Mouse (Mus musculus) hindbrain, embryonic 10.5 days (tissue): ENCODE measurements around the gene Syncrip. TPM values are rescaled to one million over a fixed set of nuclear protein-coding genes. Genes with fewer than 3 reads are reported as not detected.

Source experiments
- DNase-seq: peaks from one replicate; pipeline ENCODE4 v3.0.0-alpha.2; 2017; ENCODE audit warnings: low spot score
- H3K27ac ChIP-seq: fragments of 300-500 bp; sonication (generic); 2 replicates; pipeline ENCODE4 v1.5.1; 2016; ENCODE audit warnings: mild to moderate bottlenecking, moderate library complexity
- H3K27me3 ChIP-seq: fragments of 300-500 bp; sonication (generic); 2 replicates; pipeline ENCODE4 v1.6.1; 2016; ENCODE audit warnings: mild to moderate bottlenecking; ENCODE audit not compliant: poor library complexity, insufficient read depth, severe bottlenecking
- H3K36me3 ChIP-seq: fragments of 300-500 bp; sonication (generic); 2 replicates; pipeline ENCODE4 v1.6.1; 2016; ENCODE audit warnings: mild to moderate bottlenecking, moderate library complexity
- H3K4me1 ChIP-seq: fragments of 300-500 bp; sonication (generic); replicated peaks from 2 replicates; pipeline ENCODE4 v1.6.1; 2016; ENCODE audit warnings: mild to moderate bottlenecking
- H3K4me3 ChIP-seq: fragments of 300-500 bp; sonication (generic); 2 replicates; pipeline ENCODE4 v1.5.1; 2016; ENCODE audit warnings: mild to moderate bottlenecking, moderate library complexity
- H3K9me3 ChIP-seq: fragments of 300-500 bp; sonication (generic); 2 replicates; pipeline ENCODE4 v1.6.1; 2016; ENCODE audit warnings: mild to moderate bottlenecking, moderate library complexity
- WGBS: fragments of 180-500 bp; shearing (Covaris S2); methylation state at CpG from one replicate; pipeline ENCODE4 v1.1.7; 2016; 5-methylcytosine and 5-hydroxymethylcytosine counted together
- polyA plus RNA-seq: library from polyadenylated mRNA; unstranded; fragments of >200 nt; fragmentation: Nextera tagmentation; extraction: Ambion mirVana; gene quantifications from 2 replicates; pipeline ENCODE4 v1.2.1, GENCODE M21; 2016

Gene Syncrip
- polyA plus RNA-seq, 1 experiment from 2014 or later, result 79.9 TPM

GRCm38 (mm10) chr9:88520122-88520848, 37.9 kb upstream of the Syncrip start:
- DNase-seq, result no peak
- H3K4me3 ChIP-seq, result peak overlapping the region; percentile 72
- H3K4me1 ChIP-seq, result peaks cover 17% of the 10 kb centered on the region
- WGBS, result 23% methylated on average over 2 of the region's 2 CpGs
- H3K36me3 ChIP-seq, result peaks cover 18% of the 10 kb centered on the region
- H3K27me3 ChIP-seq, result no peaks in the 10 kb centered on the region
- no peaks in the 10 kb centered on the region for H3K9me3 ChIP-seq
- no peak overlapping the region for H3K27ac ChIP-seq

- Histone ChIP-seq H3K36me3 (peaks cover 18% of the 10 kb centered on the region), H3K4me3 (0 out of 2 replicates have a peak overlapping the region, but pooled peaks have one; percentile 9), H3K9me3 (no peaks in the 10 kb centered on the region), H3K4me1 (peaks cover 17% of the 10 kb centered on the region), H3K27me3 (no peaks in the 10 kb centered on the region), H3K27ac (no peak overlapping the region)
- DNase-seq, result peak; percentile 8
These were observed 37.2 kb upstream of the Syncrip start for GRCm38 (mm10) chr9:88519390-88520121.

GRCm38 (mm10) chr9:88516361-88516995, 34.1 kb upstream of the Syncrip start:
- 80% methylated on average over 3 of the region's 3 CpGs for WGBS
- peaks cover 18% of the 10 kb centered on the region for H3K36me3 ChIP-seq
- H3K4me3 ChIP-seq, result no peak overlapping the region
- no peaks in the 10 kb centered on the region for H3K27me3 ChIP-seq
- H3K27ac ChIP-seq, result no peak overlapping the region
- H3K9me3 ChIP-seq, result no peaks in the 10 kb centered on the region
- no peak for DNase-seq
- H3K4me1 ChIP-seq, result peaks cover 10% of the 10 kb centered on the region

GRCm38 (mm10) chr9:88515546-88515945, 33.2 kb upstream of the Syncrip start:
- Histone ChIP-seq H3K9me3 (no peaks in the 10 kb centered on the region), H3K36me3 (peaks cover 10% of the 10 kb centered on the region), H3K4me3 (no peak overlapping the region), H3K4me1 (peaks cover 3% of the 10 kb centered on the region), H3K27ac (no peak overlapping the region), H3K27me3 (no peaks in the 10 kb centered on the region)
- WGBS, result 87% methylated on average over 1 of the region's 1 CpGs
- no peak for DNase-seq

- WGBS, result 86% methylated on average over 6 of the region's 6 CpGs
- no peaks in the 10 kb centered on the region for H3K36me3 ChIP-seq
- no peak overlapping the region for H3K4me3 ChIP-seq
- H3K9me3 ChIP-seq, result no peaks in the 10 kb centered on the region
- no peak overlapping the region for H3K27ac ChIP-seq
- no peaks in the 10 kb centered on the region for H3K27me3 ChIP-seq
- DNase-seq, result no peak
- H3K4me1 ChIP-seq, result no peaks in the 10 kb centered on the region
These were observed 19.5 kb upstream of the Syncrip start for GRCm38 (mm10) chr9:88501846-88502245.

GRCm38 (mm10) chr9:88500112-88500511, 17.7 kb upstream of the Syncrip start:
- Histone ChIP-seq H3K36me3 (no peaks in the 10 kb centered on the region), H3K27ac (no peak overlapping the region), H3K9me3 (no peaks in the 10 kb centered on the region), H3K4me1 (no peaks in the 10 kb centered on the region), H3K4me3 (no peak overlapping the region), H3K27me3 (no peaks in the 10 kb centered on the region)
- 81% methylated on average over 2 of the region's 2 CpGs for WGBS
- no peak for DNase-seq

- 87% methylated on average over 1 of the region's 1 CpGs for WGBS
- no peak overlapping the region for H3K4me3 ChIP-seq
- no peaks in the 10 kb centered on the region for H3K27me3 ChIP-seq
These were observed 10.1 kb upstream of the Syncrip start for GRCm38 (mm10) chr9:88492522-88492921.

GRCm38 (mm10) chr9:88484531-88484930, 2.2 kb upstream of the Syncrip start:
- H3K27me3 ChIP-seq, result 0 out of 2 replicates have a peak, but pooled peaks cover 6% of the 10 kb centered on the region
- WGBS, result 59% methylated on average over 6 of the region's 6 CpGs
- no peak overlapping the region for H3K27ac ChIP-seq
- H3K9me3 ChIP-seq, result no peaks in the 10 kb centered on the region
- no peak overlapping the region for H3K4me3 ChIP-seq
- 0 out of 2 replicates have a peak, but pooled peaks cover 7% of the 10 kb centered on the region for H3K36me3 ChIP-seq
- H3K4me1 ChIP-seq, result peaks cover 25% of the 10 kb centered on the region
- no peak for DNase-seq

More at GRCm38 (mm10) chr9:88492522-88492921, 10.1 kb upstream of the Syncrip start:
- no peaks in the 10 kb centered on the region for H3K4me1 ChIP-seq
- no peaks in the 10 kb centered on the region for H3K9me3 ChIP-seq
- no peak overlapping the region for H3K27ac ChIP-seq
- DNase-seq, result no peak
- H3K36me3 ChIP-seq, result no peaks in the 10 kb centered on the region

GRCm38 (mm10) chr9:88482829-88483396, 539 bp upstream of the Syncrip start:
- WGBS, result under 1% methylated on average over 52 of the region's 52 CpGs
- H3K4me3 ChIP-seq, result peak overlapping the region; percentile 100
- peaks cover 25% of the 10 kb centered on the region for H3K4me1 ChIP-seq
- H3K9me3 ChIP-seq, result no peaks in the 10 kb centered on the region
- DNase-seq, result no peak
- peaks cover 22% of the 10 kb centered on the region for H3K36me3 ChIP-seq
- H3K27ac ChIP-seq, result peak overlapping the region; percentile 99
- H3K27me3 ChIP-seq, result 0 out of 2 replicates have a peak, but pooled peaks cover 6% of the 10 kb centered on the region

- Histone ChIP-seq H3K27me3 (0 out of 2 replicates have a peak, but pooled peaks cover 6% of the 10 kb centered on the region), H3K9me3 (no peaks in the 10 kb centered on the region), H3K36me3 (peaks cover 34% of the 10 kb centered on the region), H3K4me3 (peak overlapping the region; percentile 100), H3K27ac (peak overlapping the region; percentile 99), H3K4me1 (peaks cover 25% of the 10 kb centered on the region)
- WGBS, result under 1% methylated on average over 42 of the region's 43 CpGs
- peak; percentile 64 for DNase-seq
These were observed 598 bp downstream of the Syncrip start for GRCm38 (mm10) chr9:88481791-88482160.

- Histone ChIP-seq H3K36me3 (peaks cover 39% of the 10 kb centered on the region), H3K27me3 (0 out of 2 replicates have a peak, but pooled peaks cover 6% of the 10 kb centered on the region), H3K4me1 (peaks cover 25% of the 10 kb centered on the region), H3K27ac (peak overlapping the region; percentile 99), H3K4me3 (peak overlapping the region; percentile 100), H3K9me3 (no peaks in the 10 kb centered on the region)
- under 1% methylated on average over 74 of the region's 78 CpGs for WGBS
- peak; percentile 53 for DNase-seq
These were observed 1.1 kb downstream of the Syncrip start for GRCm38 (mm10) chr9:88481061-88481790.

GRCm38 (mm10) chr9:88480120-88480519, 2.3 kb downstream of the Syncrip start:
- no peak for DNase-seq
- Histone ChIP-seq H3K27ac (no peak overlapping the region), H3K36me3 (peaks cover 50% of the 10 kb centered on the region), H3K4me3 (peak overlapping the region; percentile 100), H3K4me1 (peaks cover 25% of the 10 kb centered on the region), H3K27me3 (0 out of 2 replicates have a peak, but pooled peaks cover 6% of the 10 kb centered on the region), H3K9me3 (no peaks in the 10 kb centered on the region)
- 18% methylated on average over 1 of the region's 1 CpGs for WGBS
